Mouse (Mus musculus): Measurements from ENCODE around the gene C2.
A peak's percentile ranks its signal among the peaks of the same experiment; 100 is the strongest.

Gene C2

DNA sequence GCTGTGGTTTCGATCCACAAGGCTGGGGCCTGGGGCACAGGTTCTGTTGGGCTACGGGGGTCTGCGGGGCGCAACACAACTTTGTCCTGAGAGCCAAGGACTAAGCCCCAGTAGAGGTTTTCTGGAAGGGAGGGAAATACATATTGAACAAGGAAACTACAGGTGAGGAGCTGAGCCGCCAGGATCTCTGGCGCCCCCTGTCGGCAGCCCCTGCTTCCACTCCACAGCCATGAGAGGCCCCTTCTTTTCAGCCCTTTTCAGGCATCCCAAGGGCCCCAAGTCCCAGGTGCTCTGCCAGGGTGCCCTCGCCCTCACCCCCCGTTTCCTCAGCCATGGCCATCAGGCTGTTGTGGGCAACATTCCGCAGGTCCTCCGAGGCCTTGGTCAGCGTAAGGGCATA, 84.3 kb downstream of the C2 start:
- peak; percentile 30 for DNase-seq

Measured in retina, postnatal 1 day (tissue).